Mouse (Mus musculus): Measurements from ENCODE around the gene Sh3bp5. TPM values are rescaled to one million over a fixed set of nuclear protein-coding genes. Genes with fewer than 3 reads are reported as not detected.

The Sh3bp5 gene
- polyA plus RNA-seq, 1 experiment from 2014 or later, result 10.7 TPM

DNA sequence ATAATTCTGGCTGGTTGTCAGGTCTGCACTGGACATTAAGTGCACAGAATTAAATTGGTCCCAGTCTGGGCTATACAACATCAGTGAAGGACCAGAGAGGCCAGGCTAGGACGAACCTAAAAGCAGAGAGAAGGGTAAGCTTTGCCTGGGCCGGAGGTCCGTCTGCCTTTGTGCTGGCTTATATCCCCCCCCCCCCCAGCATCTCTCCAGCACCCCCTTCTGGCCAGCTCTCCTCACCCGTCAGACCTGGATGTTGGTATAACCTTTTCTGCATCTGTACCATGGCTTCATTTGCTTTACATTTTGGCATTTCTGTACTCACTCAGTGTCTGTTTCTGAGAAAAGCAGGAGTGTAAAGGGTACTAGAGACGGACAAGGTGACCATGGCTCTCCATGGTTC lies 110.3 kb downstream of the Sh3bp5 start:
- WGBS, result 52% methylated on average over 5 of the region's 5 CpGs
- no peak for ATAC-seq (replicated peaks; ENCODE audit: low FRiP score, low TSS enrichment, low read depth)

DNA sequence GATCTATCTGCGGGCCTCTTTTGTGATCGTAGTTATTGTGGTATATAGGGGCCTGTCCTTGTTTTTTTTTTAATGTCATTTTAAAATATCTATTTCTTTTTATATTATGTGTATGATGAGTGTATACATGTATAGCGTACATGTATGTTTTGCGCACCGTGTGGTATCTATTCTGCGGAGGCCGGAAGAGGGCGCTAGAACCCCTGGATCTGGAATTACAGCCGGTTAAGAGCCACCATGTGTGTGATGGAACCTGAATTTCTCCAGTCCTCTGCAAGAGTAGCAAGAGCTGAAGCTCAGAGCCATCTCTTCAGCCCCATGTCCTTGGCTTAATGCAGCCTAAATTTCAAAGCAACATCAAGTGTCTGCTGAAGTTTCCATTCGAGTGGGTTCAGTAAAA lies 111.0 kb downstream of the Sh3bp5 start:
- no peak for ATAC-seq (replicated peaks; ENCODE audit: low FRiP score, low TSS enrichment, low read depth)
- WGBS, result 61% methylated on average over 10 of the region's 10 CpGs
- no peak for DNase-seq (ENCODE audit: low spot score)

More for the DNA sequence above, 110.3 kb downstream of the Sh3bp5 start:
- H3K4me3 ChIP-seq (ENCODE audit: low read depth, low read length), result no peak overlapping the region
- no peaks in the 10 kb centered on the region for H3K27me3 ChIP-seq (replicated peaks; ENCODE audit: control insufficient read depth, insufficient read depth, low read length)
- no peaks in the 10 kb centered on the region for H3K36me3 ChIP-seq (ENCODE audit: control insufficient read depth, insufficient read depth, low read length)
- DNase-seq (ENCODE audit: low spot score), result peak; percentile 28
- H3K9ac ChIP-seq (ENCODE audit: low read length), result no peak overlapping the region
- H3K4me1 ChIP-seq (replicated peaks; ENCODE audit: control insufficient read depth, insufficient read depth, low read length), result no peaks in the 10 kb centered on the region
- no peaks in the 10 kb centered on the region for H3K9me3 ChIP-seq (ENCODE audit: control insufficient read depth, low read length)
- no peak overlapping the region for H3K27ac ChIP-seq (ENCODE audit: low read depth)
- no peak overlapping the region for H3K4me2 ChIP-seq (ENCODE audit: low read length)

DNA sequence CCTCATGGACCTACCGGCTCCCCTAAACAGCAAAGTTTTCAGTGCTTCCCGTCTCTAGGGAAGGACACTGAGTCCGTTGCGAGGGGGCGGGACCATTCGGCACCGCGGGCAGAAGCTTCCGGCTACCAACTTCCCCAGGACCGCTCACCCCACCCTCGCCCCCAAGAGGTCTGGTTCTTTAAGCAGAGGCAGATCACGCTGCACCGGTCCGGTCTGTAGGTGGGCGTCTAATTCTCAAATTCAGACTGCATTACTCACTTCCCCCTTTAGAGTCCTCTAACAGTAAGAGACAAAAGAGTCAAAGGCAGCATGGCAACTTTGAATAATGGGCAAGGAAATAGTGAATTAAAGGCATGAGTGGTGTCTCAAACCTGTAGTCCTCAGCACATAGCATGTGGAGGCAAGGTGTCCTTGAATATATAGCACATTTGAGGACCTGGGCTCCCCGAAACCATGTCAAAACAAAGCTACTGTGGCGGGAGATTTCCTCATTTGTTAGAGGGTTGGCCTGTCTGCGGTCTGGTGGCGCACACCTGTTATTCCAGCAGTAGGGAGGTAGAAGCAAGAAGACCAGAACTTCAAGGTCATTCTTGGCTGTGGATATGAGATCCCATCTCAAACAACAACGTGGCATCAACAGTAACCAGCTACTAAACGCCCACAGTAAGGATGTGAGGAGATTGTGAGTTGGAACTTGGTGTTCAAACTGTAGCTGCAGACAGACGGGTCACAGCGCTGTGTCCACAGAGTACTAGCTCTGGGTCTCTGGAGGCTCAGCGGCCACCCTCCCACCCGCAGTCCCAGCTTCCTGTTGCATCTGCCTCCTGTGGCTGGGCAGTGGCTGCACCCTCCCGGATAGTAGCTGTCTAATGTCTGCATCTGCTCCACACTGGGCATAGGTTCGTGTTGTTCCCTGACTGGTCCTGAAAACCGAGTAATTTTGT lies 111.8 kb downstream of the Sh3bp5 start, which contains the start of gene Dnah1:
Gene Dnah1, minus strand, starts transcription at position 48 of the 944 bp plus-strand sequence.
- peak; percentile 61; the same call in 1 of the 2 replicates for ATAC-seq (replicated peaks; ENCODE audit: low FRiP score, low TSS enrichment, low read depth)
- no peak within 1 kb of the TSS for H3K27ac ChIP-seq (ENCODE audit: low read depth)
- H3K27me3 ChIP-seq (replicated peaks; ENCODE audit: control insufficient read depth, insufficient read depth, low read length), result no peaks in the 10 kb centered on the region
- H3K4me3 ChIP-seq (ENCODE audit: low read depth, low read length), result peak within 1 kb of the TSS; percentile 32
- 30% methylated on average over 28 of the region's 28 CpGs for WGBS
- no peaks in the 10 kb centered on the region for H3K36me3 ChIP-seq (ENCODE audit: control insufficient read depth, insufficient read depth, low read length)
- peak within 1 kb of the TSS; percentile 59 for H3K4me2 ChIP-seq (ENCODE audit: low read length)
- peak within 1 kb of the TSS; percentile 33 for H3K9ac ChIP-seq (ENCODE audit: low read length)
- DNase-seq (ENCODE audit: low spot score), result peak; percentile 67
- H3K9me3 ChIP-seq (ENCODE audit: control insufficient read depth, low read length), result no peaks in the 10 kb centered on the region
- no peaks in the 10 kb centered on the region for H3K4me1 ChIP-seq (replicated peaks; ENCODE audit: control insufficient read depth, insufficient read depth, low read length)

More for the DNA sequence above, 111.0 kb downstream of the Sh3bp5 start:
- Histone ChIP-seq H3K27ac (ENCODE audit: low read depth) (no peak overlapping the region), H3K4me3 (ENCODE audit: low read depth, low read length) (no peak overlapping the region), H3K9me3 (ENCODE audit: control insufficient read depth, low read length) (no peaks in the 10 kb centered on the region), H3K27me3 (replicated peaks; ENCODE audit: control insufficient read depth, insufficient read depth, low read length) (no peaks in the 10 kb centered on the region), H3K36me3 (ENCODE audit: control insufficient read depth, insufficient read depth, low read length) (no peaks in the 10 kb centered on the region), H3K4me1 (replicated peaks; ENCODE audit: control insufficient read depth, insufficient read depth, low read length) (no peaks in the 10 kb centered on the region), H3K9ac (ENCODE audit: low read length) (no peak overlapping the region), H3K4me2 (ENCODE audit: low read length) (no peak overlapping the region)

DNA sequence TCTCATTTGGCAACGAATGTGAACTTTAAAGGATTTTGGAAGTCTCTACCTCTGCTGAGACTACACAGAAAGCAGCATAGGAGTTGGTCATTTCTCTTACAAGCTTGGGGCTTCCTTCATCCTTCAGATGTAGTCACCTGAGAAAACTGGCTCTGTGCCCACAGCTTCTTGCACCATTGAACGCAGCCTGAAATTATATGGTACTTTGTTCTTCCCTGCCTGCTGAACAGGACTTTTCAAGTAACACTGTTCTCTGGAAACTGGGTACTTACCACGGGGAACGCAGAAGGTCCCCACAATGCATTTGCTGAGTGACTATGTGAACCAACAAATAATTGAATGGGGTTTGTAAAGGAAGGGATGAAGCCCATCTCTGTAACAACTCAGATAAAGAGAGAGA lies 112.7 kb downstream of the Sh3bp5 start:
- H3K27ac ChIP-seq (ENCODE audit: low read depth), result no peak overlapping the region
- no peak overlapping the region for H3K9ac ChIP-seq (ENCODE audit: low read length)
- H3K4me2 ChIP-seq (ENCODE audit: low read length), result peak overlapping the region; percentile 59
- H3K36me3 ChIP-seq (ENCODE audit: control insufficient read depth, insufficient read depth, low read length), result no peaks in the 10 kb centered on the region
- DNase-seq (ENCODE audit: low spot score), result no peak
- peak overlapping the region; percentile 32; the same call in 1 of the 2 replicates for H3K4me3 ChIP-seq (ENCODE audit: low read depth, low read length)
- no peaks in the 10 kb centered on the region for H3K9me3 ChIP-seq (ENCODE audit: control insufficient read depth, low read length)
- H3K4me1 ChIP-seq (replicated peaks; ENCODE audit: control insufficient read depth, insufficient read depth, low read length), result no peaks in the 10 kb centered on the region
- ATAC-seq (replicated peaks; ENCODE audit: low FRiP score, low TSS enrichment, low read depth), result no peak
- H3K27me3 ChIP-seq (replicated peaks; ENCODE audit: control insufficient read depth, insufficient read depth, low read length), result no peaks in the 10 kb centered on the region
- 82% methylated on average over 4 of the region's 4 CpGs for WGBS

DNA sequence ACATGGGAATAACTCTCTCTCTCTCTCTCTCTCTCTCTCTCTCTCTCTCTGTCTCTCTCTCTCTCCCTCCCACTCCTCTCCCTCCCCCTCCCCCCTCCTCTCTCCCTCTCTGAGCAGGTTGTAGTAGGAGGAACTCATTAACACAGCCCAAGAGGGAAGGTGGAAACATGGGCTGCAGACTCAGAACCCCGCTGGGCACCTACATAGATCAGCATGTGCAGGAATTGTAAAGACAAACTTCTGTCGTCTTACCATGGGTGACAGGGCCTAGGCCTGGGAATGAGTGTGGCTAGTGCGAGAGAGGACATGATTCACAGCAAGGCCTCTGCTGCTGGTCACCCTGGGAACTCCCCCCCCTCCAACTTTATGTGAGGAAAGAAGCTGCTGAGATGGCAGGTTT lies 113.7 kb downstream of the Sh3bp5 start:
- Histone ChIP-seq H3K4me1 (replicated peaks; ENCODE audit: control insufficient read depth, insufficient read depth, low read length) (no peaks in the 10 kb centered on the region), H3K9ac (ENCODE audit: low read length) (no peak overlapping the region), H3K36me3 (ENCODE audit: control insufficient read depth, insufficient read depth, low read length) (no peaks in the 10 kb centered on the region), H3K4me3 (ENCODE audit: low read depth, low read length) (no peak overlapping the region), H3K9me3 (ENCODE audit: control insufficient read depth, low read length) (no peaks in the 10 kb centered on the region), H3K4me2 (ENCODE audit: low read length) (no peak overlapping the region), H3K27me3 (replicated peaks; ENCODE audit: control insufficient read depth, insufficient read depth, low read length) (no peaks in the 10 kb centered on the region), H3K27ac (ENCODE audit: low read depth) (no peak overlapping the region)
- ATAC-seq (replicated peaks; ENCODE audit: low FRiP score, low TSS enrichment, low read depth) (no peak), DNase-seq (ENCODE audit: low spot score) (no peak)
- WGBS, result 85% methylated on average over 3 of the region's 3 CpGs

DNA sequence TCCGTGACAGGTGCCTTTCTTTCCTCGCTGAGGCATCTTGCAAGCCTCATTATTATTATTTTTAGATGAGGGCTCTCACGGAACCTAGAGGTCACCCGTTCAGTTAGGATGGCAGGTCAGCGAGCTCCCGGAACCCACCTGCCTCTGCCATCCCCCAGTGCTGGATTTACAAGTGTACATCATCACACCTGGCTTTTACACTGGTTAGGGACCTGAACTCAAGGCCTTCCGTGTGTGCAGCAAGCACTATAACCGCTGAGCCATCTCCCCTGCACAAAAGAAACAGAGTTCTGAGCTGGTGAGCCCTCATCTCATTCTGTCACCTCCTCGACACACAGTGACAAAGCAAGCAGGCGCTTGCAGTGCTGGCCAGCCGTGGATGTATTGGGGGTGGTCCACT lies 114.7 kb downstream of the Sh3bp5 start:
- Histone ChIP-seq H3K4me3 (ENCODE audit: low read depth, low read length) (no peak overlapping the region), H3K9me3 (ENCODE audit: control insufficient read depth, low read length) (no peaks in the 10 kb centered on the region), H3K4me1 (replicated peaks; ENCODE audit: control insufficient read depth, insufficient read depth, low read length) (no peaks in the 10 kb centered on the region), H3K27me3 (replicated peaks; ENCODE audit: control insufficient read depth, insufficient read depth, low read length) (no peaks in the 10 kb centered on the region), H3K27ac (ENCODE audit: low read depth) (no peak overlapping the region), H3K36me3 (ENCODE audit: control insufficient read depth, insufficient read depth, low read length) (no peaks in the 10 kb centered on the region), H3K4me2 (ENCODE audit: low read length) (no peak overlapping the region), H3K9ac (ENCODE audit: low read length) (no peak overlapping the region)
- ATAC-seq (replicated peaks; ENCODE audit: low FRiP score, low TSS enrichment, low read depth), result no peak
- DNase-seq (ENCODE audit: low spot score), result no peak
- WGBS, result 86% methylated on average over 11 of the region's 11 CpGs

DNA sequence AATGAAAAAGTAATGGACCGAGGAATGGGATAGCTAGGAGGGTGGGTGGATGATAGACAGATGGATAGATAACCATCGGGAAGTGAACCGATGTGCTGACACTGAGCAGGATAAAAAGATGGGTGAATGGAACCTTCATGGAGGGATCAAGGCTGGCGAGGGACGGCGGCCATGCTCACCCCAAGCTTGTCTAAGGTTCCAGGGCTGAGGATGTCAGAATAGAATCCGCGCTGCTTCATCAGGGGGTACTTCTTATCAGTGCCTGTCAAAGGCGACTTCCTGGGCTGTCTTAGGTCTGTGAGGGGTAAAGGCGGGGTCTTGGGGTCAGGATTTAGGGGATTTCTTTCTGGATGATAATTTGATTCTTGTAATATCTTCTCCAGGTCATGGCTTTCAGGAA lies 116.3 kb downstream of the Sh3bp5 start:
- no peaks in the 10 kb centered on the region for H3K27me3 ChIP-seq (replicated peaks; ENCODE audit: control insufficient read depth, insufficient read depth, low read length)
- no peak overlapping the region for H3K4me3 ChIP-seq (ENCODE audit: low read depth, low read length)
- H3K4me1 ChIP-seq (replicated peaks; ENCODE audit: control insufficient read depth, insufficient read depth, low read length), result no peaks in the 10 kb centered on the region
- no peak for DNase-seq (ENCODE audit: low spot score)
- WGBS, result 85% methylated on average over 10 of the region's 10 CpGs
- H3K27ac ChIP-seq (ENCODE audit: low read depth), result no peak overlapping the region
- H3K9ac ChIP-seq (ENCODE audit: low read length), result no peak overlapping the region
- H3K4me2 ChIP-seq (ENCODE audit: low read length), result no peak overlapping the region
- H3K36me3 ChIP-seq (ENCODE audit: control insufficient read depth, insufficient read depth, low read length), result no peaks in the 10 kb centered on the region
- no peaks in the 10 kb centered on the region for H3K9me3 ChIP-seq (ENCODE audit: control insufficient read depth, low read length)
- ATAC-seq (replicated peaks; ENCODE audit: low FRiP score, low TSS enrichment, low read depth), result no peak

DNA sequence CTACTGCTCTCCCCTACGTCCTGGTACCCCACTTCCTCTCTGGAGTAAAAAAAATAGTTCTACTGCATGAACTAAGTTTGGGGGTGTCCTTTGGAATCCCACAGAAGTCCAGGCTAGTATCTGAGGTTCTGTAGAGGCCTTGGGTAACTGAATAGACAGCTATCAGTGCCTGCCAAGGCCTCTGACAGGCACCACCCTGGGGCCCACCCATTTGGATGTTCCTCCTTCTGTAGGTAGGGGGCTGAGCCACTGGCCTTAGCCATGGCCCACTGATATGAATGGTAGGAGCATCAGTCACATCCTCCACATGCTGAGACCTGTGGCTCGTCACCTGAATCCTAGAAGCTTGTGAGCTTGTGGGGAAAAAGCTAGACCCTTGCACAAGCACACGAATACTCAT lies 118.1 kb downstream of the Sh3bp5 start:
- H3K9me3 ChIP-seq (ENCODE audit: control insufficient read depth, low read length), result no peaks in the 10 kb centered on the region
- ATAC-seq (replicated peaks; ENCODE audit: low FRiP score, low TSS enrichment, low read depth), result no peak
- H3K4me3 ChIP-seq (ENCODE audit: low read depth, low read length), result no peak overlapping the region
- H3K36me3 ChIP-seq (ENCODE audit: control insufficient read depth, insufficient read depth, low read length), result no peaks in the 10 kb centered on the region
- no peak for DNase-seq (ENCODE audit: low spot score)
- H3K27me3 ChIP-seq (replicated peaks; ENCODE audit: control insufficient read depth, insufficient read depth, low read length), result no peaks in the 10 kb centered on the region
- H3K4me1 ChIP-seq (replicated peaks; ENCODE audit: control insufficient read depth, insufficient read depth, low read length), result no peaks in the 10 kb centered on the region
- no peak overlapping the region for H3K4me2 ChIP-seq (ENCODE audit: low read length)
- no peak overlapping the region for H3K27ac ChIP-seq (ENCODE audit: low read depth)
- no peak overlapping the region for H3K9ac ChIP-seq (ENCODE audit: low read length)
- 77% methylated on average over 3 of the region's 3 CpGs for WGBS

DNA sequence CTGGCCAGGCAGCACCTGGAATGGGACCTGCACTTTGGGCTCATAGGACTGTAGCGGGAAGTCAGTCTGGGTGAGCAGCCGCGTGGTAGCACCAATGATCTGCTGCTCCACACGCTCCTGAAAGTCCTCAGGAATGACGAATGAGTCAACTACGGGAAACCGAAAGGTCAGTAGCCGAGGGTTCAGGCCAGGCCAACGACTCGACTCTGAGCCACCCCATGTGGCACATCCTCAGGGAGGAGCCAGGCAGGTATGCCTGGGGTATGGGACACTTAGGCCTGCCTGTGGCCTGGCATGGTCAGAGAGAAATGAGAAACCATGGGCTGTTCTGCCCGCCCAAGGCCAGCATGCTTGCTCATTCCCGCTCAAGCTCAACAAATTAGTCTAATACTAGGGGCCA lies 119.3 kb downstream of the Sh3bp5 start:
- Histone ChIP-seq H3K4me3 (ENCODE audit: low read depth, low read length) (no peak overlapping the region), H3K4me2 (ENCODE audit: low read length) (no peak overlapping the region), H3K9ac (ENCODE audit: low read length) (no peak overlapping the region), H3K27ac (ENCODE audit: low read depth) (no peak overlapping the region), H3K36me3 (ENCODE audit: control insufficient read depth, insufficient read depth, low read length) (no peaks in the 10 kb centered on the region), H3K27me3 (replicated peaks; ENCODE audit: control insufficient read depth, insufficient read depth, low read length) (no peaks in the 10 kb centered on the region), H3K9me3 (ENCODE audit: control insufficient read depth, low read length) (no peaks in the 10 kb centered on the region), H3K4me1 (replicated peaks; ENCODE audit: control insufficient read depth, insufficient read depth, low read length) (no peaks in the 10 kb centered on the region)
- DNase-seq (ENCODE audit: low spot score) (no peak), ATAC-seq (replicated peaks; ENCODE audit: low FRiP score, low TSS enrichment, low read depth) (no peak)
- WGBS, result 59% methylated on average over 12 of the region's 12 CpGs

Data from intestine, embryonic 14.5 days (tissue).